Mouse (Mus musculus) stomach, postnatal 0 days (tissue): Measurements from ENCODE around the gene Cxadr. TPM values are rescaled to one million over a fixed set of nuclear protein-coding genes. Genes with fewer than 3 reads are reported as not detected.
"Not testable (repeated sequence)": the region's sequence is repeated elsewhere in the genome, so short reads cannot be mapped to it uniquely, and the experiment has no call there.

Source experiments
- ATAC-seq: fragments of 200-750 bp; cut with Nextera tagmentation; 2 replicates; pipeline ENCODE4 v1.8.0; 2017; ENCODE audit not compliant: low FRiP score, low TSS enrichment
- DNase-seq: peaks from one replicate; pipeline ENCODE4 v3.0.0-alpha.2; 2016; ENCODE audit warnings: low spot score
- H3K27ac ChIP-seq: fragments of 300-500 bp; sonication (generic); replicated peaks from 2 replicates; pipeline ENCODE4 v1.5.1; 2014; ENCODE audit warnings: mild to moderate bottlenecking, control low read depth
- H3K27me3 ChIP-seq: fragments of 300-500 bp; sonication (generic); 2 replicates; pipeline ENCODE4 v1.6.1; 2014; ENCODE audit warnings: low read length; ENCODE audit not compliant: control insufficient read depth, insufficient read depth
- H3K36me3 ChIP-seq: fragments of 300-500 bp; sonication (generic); 2 replicates; pipeline ENCODE4 v1.6.1; 2014; ENCODE audit warnings: low read length, mixed read lengths; ENCODE audit not compliant: control insufficient read depth, insufficient read depth
- H3K4me1 ChIP-seq: fragments of 300-500 bp; sonication (generic); replicated peaks from 2 replicates; pipeline ENCODE4 v1.6.1; 2014; ENCODE audit warnings: antibody characterized with exemption; ENCODE audit not compliant: control insufficient read depth, insufficient read depth
- H3K4me2 ChIP-seq: fragments of 300-500 bp; sonication (generic); replicated peaks from 2 replicates; pipeline ENCODE4 v1.6.1; 2014; ENCODE audit warnings: low read depth, mild to moderate bottlenecking, control low read depth, moderate library complexity
- H3K4me3 ChIP-seq: fragments of 300-500 bp; sonication (generic); 2 replicates; pipeline ENCODE4 v1.5.1; 2014; ENCODE audit warnings: low read depth, low read length, control low read depth
- H3K9ac ChIP-seq: fragments of 300-500 bp; sonication (generic); 2 replicates; pipeline ENCODE4 v1.6.1; 2014; ENCODE audit warnings: mild to moderate bottlenecking, low read length, control low read depth, mixed read lengths
- H3K9me3 ChIP-seq: fragments of 300-500 bp; sonication (generic); 2 replicates; pipeline ENCODE4 v1.6.1; 2016; ENCODE audit warnings: low read length; ENCODE audit not compliant: control insufficient read depth
- CTCF ChIP-seq: IDR thresholded peaks from 2 replicates; pipeline ENCODE4 v1.5.1; 2016; ENCODE audit warnings: antibody characterized with exemption, low read depth, mild to moderate bottlenecking, moderate library complexity
- EP300 ChIP-seq: optimal IDR thresholded peaks from 2 replicates; pipeline ENCODE3; 2016; ENCODE audit warnings: antibody characterized with exemption
- WGBS: fragments of 180-500 bp; shearing (Covaris S2); extraction: QIAGEN DNeasy Blood & Tissue Kit; methylation state at CpG from one replicate; pipeline ENCODE4 v1.1.7; 2014; 5-methylcytosine and 5-hydroxymethylcytosine counted together
- polyA plus RNA-seq: library from polyadenylated mRNA; unstranded; fragments of >200 nt; fragmentation: Nextera tagmentation; extraction: Ambion mirVana; gene quantifications from 2 replicates; pipeline ENCODE4 v1.2.1, GENCODE M21; 2015

The Cxadr gene
- polyA plus RNA-seq, 1 experiment from 2014 or later: 62.1 TPM

GRCm38 (mm10) chr16:78361466-78361865, 60.2 kb downstream of the Cxadr start:
- Histone ChIP-seq H3K9ac (no peak overlapping the region), H3K4me3 (no peak overlapping the region), H3K36me3 (peaks cover 14% of the 10 kb centered on the region), H3K27me3 (no peaks in the 10 kb centered on the region), H3K9me3 (no peaks in the 10 kb centered on the region), H3K27ac (no peak overlapping the region), H3K4me2 (no peak overlapping the region), H3K4me1 (no peaks in the 10 kb centered on the region)
- DNase-seq (no peak), ATAC-seq (no peak)
- WGBS: 89% methylated on average over 4 of the region's 4 CpGs
- TF ChIP-seq EP300 (no peak), CTCF (no peak)

DNA sequence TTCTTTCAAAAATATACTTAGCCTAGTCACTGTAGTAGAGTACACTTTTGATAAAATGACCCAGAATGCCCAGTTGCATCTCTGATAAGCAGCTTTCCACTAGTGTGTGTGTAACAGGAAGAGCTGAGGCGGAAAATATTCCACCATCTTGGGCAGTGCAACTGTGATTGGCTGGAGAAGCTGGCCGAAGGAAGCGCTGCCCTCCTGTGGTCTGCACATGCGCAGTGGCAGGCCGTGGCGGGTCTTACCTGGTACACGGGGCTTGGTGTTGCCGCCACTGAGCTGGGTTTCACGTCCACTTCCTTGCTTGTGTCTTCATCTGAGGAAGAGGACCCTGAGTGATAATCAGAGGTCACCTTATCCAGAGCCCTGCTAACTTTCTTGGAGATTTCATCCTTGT, 63.3 kb downstream of the Cxadr start:
- not testable (repeated sequence) for H3K4me2 ChIP-seq, ATAC-seq, DNase-seq, H3K27ac ChIP-seq, H3K9me3 ChIP-seq, H3K4me1 ChIP-seq, H3K9ac ChIP-seq, H3K4me3 ChIP-seq, H3K27me3 ChIP-seq
- TF ChIP-seq CTCF: peak; percentile 28; the same call in 1 of the 2 replicates
- 96% methylated on average over 9 of the region's 9 CpGs for WGBS
- H3K36me3 ChIP-seq: peaks cover 13% of the 10 kb centered on the region

DNA sequence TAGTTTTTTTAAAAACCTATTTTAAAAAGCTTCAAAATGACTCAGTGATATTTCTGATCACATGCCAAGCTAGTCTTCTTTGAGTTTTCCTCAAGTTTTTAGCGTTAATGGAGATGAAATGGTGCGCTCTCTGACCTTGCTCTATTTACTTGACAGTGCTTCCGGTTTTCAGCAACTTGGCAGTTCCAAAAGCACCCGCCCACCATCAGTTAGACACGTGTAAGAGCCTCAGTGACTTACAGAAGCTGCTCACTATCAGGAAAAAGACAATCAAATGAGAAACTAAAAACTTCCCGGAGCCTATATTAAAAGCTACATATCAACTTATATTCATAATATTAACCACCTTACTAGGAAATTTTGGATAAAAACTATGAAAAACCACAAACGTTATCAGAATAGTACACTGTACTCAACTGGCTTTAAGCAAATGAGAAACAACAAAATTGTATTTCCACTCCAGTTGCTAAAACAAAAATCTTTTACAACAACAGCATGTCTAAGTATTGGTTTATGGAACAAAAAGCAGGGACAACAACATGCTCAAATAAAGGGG, 70.3 kb downstream of the Cxadr start:
- ATAC-seq (no peak), DNase-seq (no peak)
- Histone ChIP-seq H3K4me2 (no peak overlapping the region), H3K9me3 (no peaks in the 10 kb centered on the region), H3K27me3 (no peaks in the 10 kb centered on the region), H3K27ac (no peak overlapping the region), H3K4me3 (no peak overlapping the region), H3K36me3 (0 out of 2 replicates have a peak, but pooled peaks cover 2% of the 10 kb centered on the region), H3K9ac (no peak overlapping the region), H3K4me1 (no peaks in the 10 kb centered on the region)
- TF ChIP-seq CTCF: no peak
- no peak for TF ChIP-seq EP300
- 54% methylated on average over 7 of the region's 7 CpGs for WGBS

- no peak for DNase-seq
- 88% methylated on average over 5 of the region's 5 CpGs for WGBS
- Histone ChIP-seq H3K27me3 (no peaks in the 10 kb centered on the region), H3K9me3 (no peaks in the 10 kb centered on the region), H3K4me2 (no peak overlapping the region), H3K4me1 (peaks cover 4% of the 10 kb centered on the region; the same call in 1 of the 2 replicates), H3K27ac (no peak overlapping the region), H3K4me3 (no peak overlapping the region), H3K36me3 (0 out of 2 replicates have a peak, but pooled peaks cover 2% of the 10 kb centered on the region), H3K9ac (no peak overlapping the region)
- ATAC-seq: no peak
- TF ChIP-seq CTCF (no peak), EP300 (no peak)
Observed at GRCm38 (mm10) chr16:78372786-78373185, 71.5 kb downstream of the Cxadr start.

DNA sequence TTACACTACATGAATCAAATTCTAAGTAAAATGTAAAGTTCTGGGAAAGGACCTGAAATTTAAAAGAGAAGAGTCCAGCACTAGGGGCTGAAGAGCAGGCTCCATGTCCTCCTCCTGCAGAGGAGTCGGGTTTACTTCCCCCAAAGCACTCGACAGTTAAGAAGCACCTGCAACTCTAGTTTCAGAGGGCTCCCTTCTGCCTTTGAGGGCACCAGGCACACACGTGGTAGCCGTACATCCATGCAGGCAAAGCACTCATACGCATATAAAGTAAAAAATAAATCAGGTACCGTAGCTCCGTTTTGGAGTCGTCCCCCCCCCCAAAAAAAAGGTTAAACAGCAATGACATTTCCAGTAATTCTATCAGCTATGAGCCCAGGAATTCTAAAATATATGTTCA, 72.5 kb downstream of the Cxadr start:
- Histone ChIP-seq H3K9ac (no peak overlapping the region), H3K36me3 (0 out of 2 replicates have a peak, but pooled peaks cover 2% of the 10 kb centered on the region), H3K9me3 (no peaks in the 10 kb centered on the region), H3K4me2 (no peak overlapping the region), H3K27ac (no peak overlapping the region), H3K4me1 (peaks cover 4% of the 10 kb centered on the region; the same call in 1 of the 2 replicates), H3K27me3 (no peaks in the 10 kb centered on the region), H3K4me3 (no peak overlapping the region)
- DNase-seq: no peak
- no peak for ATAC-seq
- 74% methylated on average over 8 of the region's 8 CpGs for WGBS
- TF ChIP-seq EP300: no peak
- TF ChIP-seq CTCF: no peak

DNA sequence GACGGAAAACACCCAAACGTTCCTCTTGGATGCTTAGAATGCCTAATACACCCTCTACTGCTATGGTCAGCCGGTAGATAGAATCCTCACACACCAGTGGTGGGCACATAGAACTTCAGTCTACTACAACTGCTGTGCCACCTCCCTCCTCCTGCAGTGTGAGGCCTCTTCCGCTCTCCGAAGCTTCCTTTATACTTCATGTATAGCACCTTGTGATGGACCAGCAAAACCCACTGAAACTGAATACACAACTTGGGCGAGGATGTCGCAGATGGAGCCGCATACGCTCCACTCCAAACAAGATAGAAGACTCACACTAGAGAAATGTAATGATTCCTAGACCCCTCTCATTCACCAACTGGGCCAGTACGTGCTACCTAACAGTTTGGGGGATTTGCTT, 73.9 kb downstream of the Cxadr start:
- whole genome bisulfite sequencing: 35% methylated on average over 10 of the region's 10 CpGs
- Histone ChIP-seq H3K27ac (peak overlapping the region; percentile 3; the same call in 1 of the 2 replicates), H3K4me1 (peaks cover 4% of the 10 kb centered on the region; the same call in 1 of the 2 replicates), H3K9me3 (no peaks in the 10 kb centered on the region), H3K4me3 (peak overlapping the region; percentile 89), H3K27me3 (no peaks in the 10 kb centered on the region), H3K36me3 (no peaks in the 10 kb centered on the region), H3K9ac (no peak overlapping the region; the same call in 1 of the 2 replicates), H3K4me2 (peak overlapping the region; percentile 69)
- DNase-seq: no peak
- TF ChIP-seq EP300: no peak
- TF ChIP-seq CTCF: no peak
- ATAC-seq: no peak
